Mouse (Mus musculus) kidney, adult 2 months (tissue): ENCODE data around the gene Gm5426.

Experiments
- CTCF ChIP-seq: fragments of 200-500 bp; conservative IDR thresholded peaks from 2 replicates; pipeline ENCODE4 v1.5.1; 2011; ENCODE audit warnings: low read depth, mild to moderate bottlenecking, control low read depth, low read length, moderate library complexity, mixed read lengths; ENCODE audit not compliant: insufficient read depth, insufficient read length
- POLR2A ChIP-seq: fragments of 200-500 bp; IDR thresholded peaks from one replicate; pipeline ENCODE4 v1.6.1; 2011; ENCODE audit warnings: low read depth, low read length, control low read depth

GRCm38 (mm10) chr10:96105124-96105523 lies 31.3 kb upstream of the Gm5426 start:
- TF ChIP-seq CTCF (peak; percentile 50), POLR2A (no peak)
